Mouse (Mus musculus): Measurements from ENCODE around the gene Nacad.

DNA sequence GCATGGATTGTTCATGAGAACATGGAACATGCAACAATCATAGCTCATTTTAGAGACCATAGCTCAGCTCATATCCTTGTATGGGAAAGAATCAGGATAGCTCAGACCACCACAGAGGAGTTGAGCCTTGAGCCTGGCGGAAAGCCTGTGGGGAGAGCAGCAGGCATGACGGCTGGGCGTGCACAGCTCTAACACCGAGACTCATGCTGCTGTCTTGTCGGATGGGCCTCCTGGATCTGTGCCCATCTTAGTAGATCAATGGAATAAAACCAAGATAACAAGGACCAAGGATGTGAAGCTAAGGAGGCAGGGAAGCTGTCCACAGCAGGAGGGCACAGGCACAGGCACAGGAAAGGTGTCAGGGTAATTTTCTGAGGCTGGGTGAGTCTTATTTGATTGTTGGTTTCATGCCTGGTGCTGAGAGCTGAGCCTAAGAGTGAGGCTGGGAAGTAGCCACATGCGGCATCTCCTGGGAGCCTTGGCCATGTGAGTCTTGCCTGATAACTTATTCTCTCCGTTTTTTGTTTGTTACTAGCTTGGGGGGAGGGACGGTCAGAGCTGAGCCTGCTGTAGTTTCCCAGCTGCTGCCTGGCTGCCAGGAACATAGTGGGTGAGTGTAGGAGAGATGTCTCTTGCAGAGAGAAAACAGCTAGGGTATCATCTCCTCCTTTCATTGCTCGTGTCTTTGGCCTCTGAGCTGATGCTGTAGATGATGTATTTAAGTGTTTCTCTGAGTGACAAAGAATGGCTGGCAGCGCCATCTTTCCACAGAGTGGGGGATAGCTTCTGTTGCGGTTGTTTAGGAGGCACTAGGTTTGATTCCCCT, 37.1 kb downstream of the Nacad start:
- peak; percentile 39; the same call in 1 of the 2 replicates for TF ChIP-seq CTCF (IDR thresholded peaks at IDR 0.05; ENCODE audit: borderline replicate concordance, extremely low read depth, insufficient read depth, insufficient read length)
- TF ChIP-seq POLR2A (IDR thresholded peaks at IDR 0.05; ENCODE audit: borderline replicate concordance, extremely low read depth, insufficient read depth, insufficient read length, poor library complexity, severe bottlenecking): no peak

Measured in brain, embryonic 14.5 days (tissue).